Mouse (Mus musculus) myocyte (in vitro differentiated cells): ENCODE measurements around the gene Sulf2.

Experiments
- CEBPB ChIP-seq: IDR thresholded peaks from 2 replicates; pipeline ENCODE4 v1.6.1; 2011; ENCODE audit warnings: mild to moderate bottlenecking, moderate library complexity; ENCODE audit not compliant: poor library complexity, insufficient read depth, severe bottlenecking
- E2F4 ChIP-seq: IDR thresholded peaks from one replicate; pipeline ENCODE4 v1.6.1; 2011; ENCODE audit warnings: mild to moderate bottlenecking, control low read depth, moderate library complexity; ENCODE audit not compliant: insufficient read depth
- MAX ChIP-seq: IDR thresholded peaks from one replicate; pipeline ENCODE4 v1.6.1; 2011; ENCODE audit warnings: low read depth, mild to moderate bottlenecking, control low read depth
- MYOD1 ChIP-seq, 3 experiments: IDR thresholded peaks; one replicate each; pipeline ENCODE4 v1.6.1; 2011; ENCODE audit warnings: control low read depth in 2 of 3, low read depth in 2 of 3, mild to moderate bottlenecking in 2 of 3, moderate library complexity in 1 of 3; ENCODE audit not compliant: insufficient read length in 2 of 3, control insufficient read depth in 1 of 3
- MYOG ChIP-seq, 3 experiments: IDR thresholded peaks; one replicate each; pipeline ENCODE4 v1.6.1; 2011; ENCODE audit warnings: control low read depth in 2 of 3, low read depth in 2 of 3, mild to moderate bottlenecking in 2 of 3; ENCODE audit not compliant: insufficient read length in 2 of 3, control insufficient read depth in 1 of 3, insufficient read depth in 1 of 3
- POLR2A ChIP-seq: IDR thresholded peaks from one replicate; pipeline ENCODE4 v1.6.1; 2011; ENCODE audit warnings: low read depth, mild to moderate bottlenecking, control low read depth, moderate library complexity; ENCODE audit not compliant: insufficient read length
- POLR2AphosphoS2 ChIP-seq: IDR thresholded peaks from one replicate; pipeline ENCODE4 v1.6.1; 2011; ENCODE audit warnings: low read depth, control low read depth; ENCODE audit not compliant: insufficient read length
- REST ChIP-seq: IDR thresholded peaks from one replicate; pipeline ENCODE4 v1.6.1; 2011; ENCODE audit warnings: mild to moderate bottlenecking, control low read depth, moderate library complexity; ENCODE audit not compliant: insufficient read depth, insufficient read length
- TCF12 ChIP-seq: IDR thresholded peaks from one replicate; pipeline ENCODE4 v1.6.1; 2011; ENCODE audit warnings: mild to moderate bottlenecking, control low read depth; ENCODE audit not compliant: poor library complexity, insufficient read depth, severe bottlenecking
- USF1 ChIP-seq: IDR thresholded peaks from one replicate; pipeline ENCODE4 v1.6.1; 2011; ENCODE audit warnings: low read depth, mild to moderate bottlenecking, control low read depth, moderate library complexity

GRCm38 (mm10) chr2:166147930-166148651, 7.4 kb downstream of the Sulf2 start:
- TF ChIP-seq CEBPB (no peak), POLR2A (no peak), USF1 (no peak), MAX (no peak), POLR2AphosphoS2 (no peak), E2F4 (no peak), TCF12 (no peak), MYOG (IDR thresholded peaks at IDR 0.05; ENCODE audit: control insufficient read depth in 1 of 3, insufficient read depth in 1 of 3, insufficient read length in 2 of 3, low read depth in 2 of 3) (no peak), REST (no peak), MYOD1 (IDR thresholded peaks at IDR 0.05; ENCODE audit: control insufficient read depth in 1 of 3, insufficient read length in 2 of 3, low read depth in 2 of 3) (no peak)
